Mouse (Mus musculus) layer of hippocampus, postnatal 25 days (tissue): Measurements from ENCODE around the gene Kcnk18. TPM values are rescaled to one million over a fixed set of nuclear protein-coding genes. Genes with fewer than 3 reads are reported as not detected.
A peak's percentile ranks its signal among the peaks of the same experiment; 100 is the strongest.

Experiments used
- DNase-seq, 2 experiments: peaks; one replicate each; pipeline ENCODE4 v3.0.0; 2022; ENCODE audit warnings: mixed read lengths in 2 of 2, low spot score in 1 of 2; ENCODE audit errors: extremely low spot score in 1 of 2
- total RNA-seq, 2 experiments: library from RNA; stranded (reverse); gene quantifications; 2 replicates each; pipeline ENCODE4 v1.2.3; 2021

Gene Kcnk18
- not detected for total RNA-seq

GRCm38 (mm10) chr19:59218991-59219390, at the start of gene Kcnk18:
Gene Kcnk18, plus strand, starts transcription at chr19:59219214.
- no peak for DNase-seq

GRCm38 (mm10) chr19:59169936-59170765, 48.9 kb upstream of the Kcnk18 start, which contains the start of gene Vax1:
Gene Vax1, minus strand, starts transcription at chr19:59170056.
- no peak for DNase-seq

- DNase-seq, result no peak
Observed at GRCm38 (mm10) chr19:59170766-59171095, 48.3 kb upstream of the Kcnk18 start.

- DNase-seq, result no peak
Observed at GRCm38 (mm10) chr19:59171151-59171870, 47.7 kb upstream of the Kcnk18 start.

- no peak for DNase-seq
Observed at GRCm38 (mm10) chr19:59171871-59172245, 47.2 kb upstream of the Kcnk18 start.

- no peak for DNase-seq
Observed at GRCm38 (mm10) chr19:59172781-59173180, 46.2 kb upstream of the Kcnk18 start.

- no peak for DNase-seq
Observed at GRCm38 (mm10) chr19:59173341-59174015, 45.5 kb upstream of the Kcnk18 start.

- DNase-seq, result no peak
Observed at GRCm38 (mm10) chr19:59184000-59184399, 35.0 kb upstream of the Kcnk18 start.

- no peak for DNase-seq
Observed at GRCm38 (mm10) chr19:59188981-59189380, 30.0 kb upstream of the Kcnk18 start.

- no peak for DNase-seq
Observed at GRCm38 (mm10) chr19:59190431-59191122, 28.4 kb upstream of the Kcnk18 start.

- no peak for DNase-seq
Observed at GRCm38 (mm10) chr19:59191123-59191505, 27.9 kb upstream of the Kcnk18 start.

- no peak for DNase-seq
Observed at GRCm38 (mm10) chr19:59192491-59192890, 26.5 kb upstream of the Kcnk18 start.

- DNase-seq, result no peak
Observed at GRCm38 (mm10) chr19:59193456-59193855, 25.6 kb upstream of the Kcnk18 start.

- DNase-seq, result no peak
Observed at GRCm38 (mm10) chr19:59193986-59194820, 24.8 kb upstream of the Kcnk18 start.

- no peak for DNase-seq
Observed at GRCm38 (mm10) chr19:59195181-59195770, 23.7 kb upstream of the Kcnk18 start.

- peak; percentile 40 to 63 for DNase-seq
Observed at GRCm38 (mm10) chr19:59196111-59196666, 22.8 kb upstream of the Kcnk18 start.

GRCm38 (mm10) chr19:59198161-59198560, 20.9 kb upstream of the Kcnk18 start:
- DNase-seq, result peak in 1 of 2 experiments; percentile 53

GRCm38 (mm10) chr19:59208475-59208874, 10.5 kb upstream of the Kcnk18 start:
- peak; percentile 76 to 87 for DNase-seq

- DNase-seq, result no peak
Observed at GRCm38 (mm10) chr19:59208986-59209385, 10.0 kb upstream of the Kcnk18 start.
